Mouse (Mus musculus): Measurements from ENCODE around the gene Smyd1.

Smyd1 gene

GRCm38 (mm10) chr6:71199612-71200011 lies 122.4 kb downstream of the Smyd1 start, which contains the start of gene Fabp1:
Fabp1 (plus strand) TSS chr6:71199827.
- DNase-seq: no peak

GRCm38 (mm10) chr6:71197636-71198535 lies 124.1 kb downstream of the Smyd1 start:
- DNase-seq: no peak

GRCm38 (mm10) chr6:71196107-71196506 lies 125.9 kb downstream of the Smyd1 start:
- DNase-seq: no peak

GRCm38 (mm10) chr6:71193151-71193740 lies 128.8 kb downstream of the Smyd1 start:
- no peak for DNase-seq

- no peak for DNase-seq
Observed at GRCm38 (mm10) chr6:71190501-71190900, 131.5 kb downstream of the Smyd1 start.

- peak; percentile 12 for DNase-seq
Observed at GRCm38 (mm10) chr6:71189578-71189977, 132.5 kb downstream of the Smyd1 start.

- DNase-seq: no peak
Observed at GRCm38 (mm10) chr6:71184941-71185604, 137.0 kb downstream of the Smyd1 start.

- no peak for DNase-seq
Observed at GRCm38 (mm10) chr6:71180596-71180995, 141.4 kb downstream of the Smyd1 start.

GRCm38 (mm10) chr6:71172812-71173580 lies 149.0 kb downstream of the Smyd1 start:
- no peak for DNase-seq

- no peak for DNase-seq
Observed at GRCm38 (mm10) chr6:71166551-71167169, 155.4 kb downstream of the Smyd1 start.

GRCm38 (mm10) chr6:71164394-71164793 lies 157.6 kb downstream of the Smyd1 start:
- no peak for DNase-seq
